Mouse (Mus musculus) midbrain, embryonic 13.5 days (tissue): ENCODE data around the gene Rbfox2. TPM values are rescaled to one million over a fixed set of nuclear protein-coding genes. Genes with fewer than 3 reads are reported as not detected.
"Not testable (repeated sequence)": the region's sequence is repeated elsewhere in the genome, so short reads cannot be mapped to it uniquely, and the experiment has no call there.

Experiments used
- ATAC-seq: fragments of 200-750 bp; cut with Nextera tagmentation; 2 replicates; pipeline ENCODE4 v1.8.0; 2017; ENCODE audit warnings: mild to moderate bottlenecking, moderate TSS enrichment, moderate library complexity
- H3K27ac ChIP-seq: fragments of 300-500 bp; sonication (generic); 2 replicates; pipeline ENCODE4 v1.5.1; 2015; ENCODE audit warnings: inconsistent platforms, mild to moderate bottlenecking, moderate library complexity
- H3K27me3 ChIP-seq: fragments of 300-500 bp; sonication (generic); 2 replicates; pipeline ENCODE4 v1.6.1; 2015; ENCODE audit warnings: mild to moderate bottlenecking, inconsistent platforms
- H3K36me3 ChIP-seq: fragments of 300-500 bp; sonication (generic); 2 replicates; pipeline ENCODE4 v1.6.1; 2015; ENCODE audit warnings: mild to moderate bottlenecking, inconsistent platforms
- H3K4me1 ChIP-seq: fragments of 300-500 bp; sonication (generic); replicated peaks from 2 replicates; pipeline ENCODE4 v1.6.1; 2015; ENCODE audit warnings: inconsistent platforms
- H3K4me2 ChIP-seq: fragments of 300-500 bp; sonication (generic); replicated peaks from 2 replicates; pipeline ENCODE4 v1.6.1; 2015; ENCODE audit warnings: moderate library complexity, mild to moderate bottlenecking, inconsistent platforms
- H3K4me3 ChIP-seq: fragments of 300-500 bp; sonication (generic); replicated peaks from 2 replicates; pipeline ENCODE4 v1.5.1; 2015; ENCODE audit warnings: mild to moderate bottlenecking, inconsistent platforms
- H3K9ac ChIP-seq: fragments of 300-500 bp; sonication (generic); replicated peaks from 2 replicates; pipeline ENCODE4 v1.6.1; 2015; ENCODE audit warnings: mild to moderate bottlenecking, inconsistent platforms
- H3K9me3 ChIP-seq: fragments of 300-500 bp; sonication (generic); 2 replicates; pipeline ENCODE4 v1.6.1; 2016; ENCODE audit warnings: mild to moderate bottlenecking, inconsistent platforms
- WGBS: fragments of 180-500 bp; shearing (Covaris S2); methylation state at CpG from one replicate; pipeline ENCODE4 v1.1.7; 2015; 5-methylcytosine and 5-hydroxymethylcytosine counted together
- polyA plus RNA-seq: library from polyadenylated mRNA; unstranded; fragments of >200 nt; fragmentation: Nextera tagmentation; extraction: Ambion mirVana; gene quantifications from 2 replicates; pipeline ENCODE4 v1.2.1, GENCODE M21; 2015

The Rbfox2 gene
- polyA plus RNA-seq, 1 experiment from 2014 or later: 154 TPM

DNA sequence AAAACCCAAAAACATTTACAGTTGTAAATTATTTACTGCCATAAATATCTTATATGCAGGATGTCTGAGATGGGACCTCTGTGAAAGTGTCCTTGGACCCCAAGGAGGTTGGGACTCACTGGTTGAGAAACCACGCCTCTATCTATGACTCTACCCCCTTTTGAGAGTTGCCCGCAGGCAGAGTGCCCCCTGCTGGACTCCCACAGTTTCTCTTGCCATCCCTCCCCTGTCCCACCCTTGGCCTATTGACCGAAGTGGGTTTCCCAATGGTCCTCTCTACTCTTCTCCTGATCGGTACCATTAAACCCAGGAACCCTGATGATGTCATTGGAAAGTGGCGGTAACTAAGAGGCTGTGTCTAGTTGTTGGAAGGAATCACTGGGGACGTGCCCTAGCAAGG lies 35.2 kb upstream of the Rbfox2 start:
- Histone ChIP-seq H3K4me3 (no peak overlapping the region), H3K9ac (no peak overlapping the region), H3K4me1 (peaks cover 24% of the 10 kb centered on the region), H3K36me3 (no peaks in the 10 kb centered on the region), H3K9me3 (no peaks in the 10 kb centered on the region), H3K27me3 (no peaks in the 10 kb centered on the region), H3K4me2 (no peak overlapping the region), H3K27ac (no peak overlapping the region)
- 94% methylated on average over 6 of the region's 6 CpGs for WGBS
- no peak for ATAC-seq

DNA sequence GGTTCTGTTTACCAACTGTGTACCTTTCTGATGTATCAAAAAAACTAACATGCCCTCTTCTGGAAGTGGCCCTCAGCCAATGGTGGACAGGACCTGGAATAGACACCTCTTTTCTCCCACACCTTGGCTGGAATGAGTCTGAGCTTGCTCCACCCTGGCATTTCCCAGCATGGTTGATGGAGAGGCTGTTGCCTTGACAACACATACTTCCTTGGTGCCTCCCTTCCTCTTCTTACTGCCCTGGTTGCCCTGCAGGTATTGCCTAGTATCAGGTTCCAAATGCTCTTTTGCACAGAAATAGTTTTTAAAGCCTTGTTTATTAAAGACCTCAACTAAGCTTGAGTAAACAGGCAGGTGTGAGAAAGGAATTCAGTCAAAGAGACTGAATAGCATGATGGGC lies 33.8 kb upstream of the Rbfox2 start:
- Histone ChIP-seq H3K4me1 (peaks cover 34% of the 10 kb centered on the region), H3K4me2 (no peak overlapping the region), H3K9me3 (no peaks in the 10 kb centered on the region)

DNA sequence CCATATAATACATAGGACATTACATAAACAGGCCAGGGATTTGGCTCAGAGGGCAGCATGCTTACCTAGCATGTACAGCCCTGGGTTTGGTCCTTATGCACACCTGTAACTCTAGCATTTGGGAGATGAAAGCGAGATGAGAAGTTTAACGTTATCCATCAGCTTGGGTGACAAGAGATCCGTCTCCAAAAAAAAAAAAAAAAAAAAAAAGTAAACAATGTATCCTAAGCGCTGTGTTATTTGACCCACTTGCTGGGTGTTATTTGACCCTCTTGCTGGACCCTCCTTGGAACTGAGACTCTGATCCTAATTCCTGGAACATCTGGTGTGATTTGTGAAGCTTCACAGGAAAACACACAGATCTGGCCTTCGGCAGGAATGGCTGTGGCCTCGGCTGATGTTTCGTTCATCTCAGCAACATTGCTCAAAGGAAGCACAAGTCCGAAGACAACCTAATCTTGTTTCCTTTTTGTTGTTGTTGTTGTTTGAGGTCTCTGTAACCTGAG lies 32.2 kb upstream of the Rbfox2 start:
- Histone ChIP-seq H3K4me3 (no peak overlapping the region), H3K27me3 (no peaks in the 10 kb centered on the region), H3K36me3 (no peaks in the 10 kb centered on the region), H3K4me2 (no peak overlapping the region), H3K27ac (no peak overlapping the region), H3K9me3 (no peaks in the 10 kb centered on the region), H3K4me1 (peaks cover 24% of the 10 kb centered on the region), H3K9ac (no peak overlapping the region)
- 83% methylated on average over 8 of the region's 8 CpGs for WGBS
- no peak for ATAC-seq

More for the DNA sequence above, 33.8 kb upstream of the Rbfox2 start:
- Histone ChIP-seq H3K36me3 (no peaks in the 10 kb centered on the region), H3K4me3 (no peak overlapping the region), H3K27me3 (no peaks in the 10 kb centered on the region), H3K27ac (no peak overlapping the region), H3K9ac (no peak overlapping the region)
- ATAC-seq: no peak

DNA sequence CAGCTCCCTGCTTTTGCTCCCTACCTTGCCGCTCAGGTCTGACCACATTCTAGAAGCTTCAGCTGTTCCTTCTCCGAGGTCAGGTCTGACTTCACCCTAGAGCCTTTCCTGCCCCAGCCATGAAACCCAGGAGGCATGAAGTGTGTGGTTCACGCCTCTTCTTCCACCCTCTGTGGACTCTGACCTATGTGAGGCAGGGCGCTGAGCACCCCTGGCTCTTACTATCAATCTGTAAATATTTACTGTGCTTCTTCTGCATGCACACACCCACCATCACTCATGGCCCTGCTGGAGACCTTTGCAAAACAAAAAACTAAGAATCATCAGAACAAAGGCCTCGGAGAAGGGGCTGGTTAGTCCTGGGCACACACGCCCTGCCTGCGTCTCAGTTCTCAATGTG lies 31.6 kb upstream of the Rbfox2 start:
- Histone ChIP-seq H3K4me3 (no peak overlapping the region), H3K4me1 (peaks cover 19% of the 10 kb centered on the region), H3K9me3 (no peaks in the 10 kb centered on the region), H3K27me3 (no peaks in the 10 kb centered on the region), H3K4me2 (no peak overlapping the region), H3K36me3 (no peaks in the 10 kb centered on the region), H3K27ac (no peak overlapping the region), H3K9ac (peak overlapping the region; percentile 23; the same call in 1 of the 2 replicates)
- WGBS: 80% methylated on average over 7 of the region's 7 CpGs
- ATAC-seq: no peak

DNA sequence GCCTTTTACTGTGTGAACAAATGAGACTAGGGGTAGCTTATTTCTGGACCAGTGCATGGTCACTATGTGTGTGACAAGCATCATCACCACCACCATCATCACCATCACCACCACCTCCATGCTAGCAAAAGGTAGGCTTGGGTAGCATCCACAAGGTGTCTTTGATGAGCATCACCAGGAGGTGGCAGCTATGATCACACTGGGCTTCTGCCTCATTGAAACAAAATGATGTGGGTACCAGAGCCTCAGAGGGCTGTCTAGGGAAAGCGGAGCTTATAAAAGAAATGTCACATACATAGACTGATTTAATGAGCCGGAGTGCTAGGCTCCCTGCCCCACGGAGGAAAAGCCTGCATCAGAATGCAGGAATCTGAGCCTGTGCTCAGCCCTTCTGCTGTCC lies 31.1 kb upstream of the Rbfox2 start:
- Histone ChIP-seq H3K9ac (peak overlapping the region; percentile 23; the same call in 1 of the 2 replicates), H3K4me3 (no peak overlapping the region), H3K4me1 (peaks cover 13% of the 10 kb centered on the region), H3K9me3 (no peaks in the 10 kb centered on the region), H3K27me3 (no peaks in the 10 kb centered on the region), H3K36me3 (no peaks in the 10 kb centered on the region), H3K27ac (no peak overlapping the region), H3K4me2 (no peak overlapping the region)
- 69% methylated on average over 3 of the region's 3 CpGs for WGBS
- no peak for ATAC-seq

DNA sequence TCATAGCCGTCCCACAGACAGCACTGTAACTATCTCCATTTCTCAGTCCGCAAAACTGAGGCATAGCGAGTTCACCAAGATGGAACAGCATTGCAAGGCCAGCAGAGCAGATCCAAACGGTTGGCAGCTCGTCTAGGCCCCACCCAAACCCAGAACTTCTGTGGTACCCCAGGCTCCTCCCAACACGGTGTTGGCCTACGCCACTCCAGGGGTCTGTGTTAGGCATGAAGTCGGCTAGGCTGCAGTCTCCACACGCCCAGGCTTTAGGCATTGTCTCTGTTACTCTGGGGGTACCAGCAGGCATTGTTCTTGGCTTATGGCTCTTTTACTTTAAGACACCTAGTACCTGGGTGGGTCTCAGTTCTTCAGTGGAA lies 30.2 kb upstream of the Rbfox2 start:
- WGBS: 48% methylated on average over 9 of the region's 9 CpGs
- no peak overlapping the region for H3K9ac ChIP-seq
- H3K27ac ChIP-seq: no peak overlapping the region
- no peaks in the 10 kb centered on the region for H3K27me3 ChIP-seq
- H3K36me3 ChIP-seq: no peaks in the 10 kb centered on the region
- no peak overlapping the region for H3K4me3 ChIP-seq
- H3K4me1 ChIP-seq: peaks cover 10% of the 10 kb centered on the region
- ATAC-seq: peak; percentile 53
- no peaks in the 10 kb centered on the region for H3K9me3 ChIP-seq
- H3K4me2 ChIP-seq: peak overlapping the region; percentile 58; the same call in 1 of the 2 replicates

DNA sequence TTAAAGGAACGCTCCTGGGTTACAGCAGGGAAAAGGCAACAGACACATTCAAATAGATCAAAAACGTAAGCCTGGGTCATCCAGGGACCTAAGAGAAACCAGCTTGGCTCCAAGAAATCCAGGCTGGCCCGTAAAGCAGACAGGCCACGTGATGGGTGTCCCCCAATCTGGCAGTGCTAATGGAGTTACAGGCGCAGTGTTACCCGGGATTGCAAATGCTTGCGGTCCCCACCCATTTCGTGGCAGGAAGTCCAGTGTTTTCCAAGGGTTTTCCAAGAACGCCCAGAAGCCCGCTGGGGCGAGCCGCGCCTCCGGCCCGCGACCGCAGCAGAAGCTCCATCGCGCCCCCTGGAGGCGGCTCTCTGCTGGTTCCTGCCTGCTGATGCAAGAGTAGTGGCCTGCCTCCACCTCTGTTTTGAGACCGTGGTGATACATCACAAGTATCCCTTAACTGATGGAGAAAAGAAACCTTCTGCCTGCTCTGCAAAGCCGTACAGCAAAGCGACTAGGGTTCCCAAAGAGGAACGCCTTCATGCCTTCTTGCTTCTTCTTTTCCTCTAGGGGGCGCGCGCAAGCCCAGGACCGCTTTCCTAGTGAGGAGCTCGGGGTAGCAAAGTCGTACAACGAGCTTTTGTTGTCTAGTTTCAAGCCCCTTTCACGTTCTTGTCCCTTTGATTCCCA lies 29.6 kb upstream of the Rbfox2 start:
- 2% methylated on average over 32 of the region's 32 CpGs for WGBS
- peak; percentile 88 for ATAC-seq
- Histone ChIP-seq H3K27ac (0 out of 2 replicates have a peak overlapping the region, but pooled peaks have one; percentile 19), H3K9me3 (no peaks in the 10 kb centered on the region), H3K27me3 (no peaks in the 10 kb centered on the region), H3K4me1 (peaks cover 10% of the 10 kb centered on the region), H3K36me3 (no peaks in the 10 kb centered on the region), H3K4me2 (peak overlapping the region; percentile 58), H3K9ac (peak overlapping the region; percentile 56), H3K4me3 (peak overlapping the region; percentile 37)

DNA sequence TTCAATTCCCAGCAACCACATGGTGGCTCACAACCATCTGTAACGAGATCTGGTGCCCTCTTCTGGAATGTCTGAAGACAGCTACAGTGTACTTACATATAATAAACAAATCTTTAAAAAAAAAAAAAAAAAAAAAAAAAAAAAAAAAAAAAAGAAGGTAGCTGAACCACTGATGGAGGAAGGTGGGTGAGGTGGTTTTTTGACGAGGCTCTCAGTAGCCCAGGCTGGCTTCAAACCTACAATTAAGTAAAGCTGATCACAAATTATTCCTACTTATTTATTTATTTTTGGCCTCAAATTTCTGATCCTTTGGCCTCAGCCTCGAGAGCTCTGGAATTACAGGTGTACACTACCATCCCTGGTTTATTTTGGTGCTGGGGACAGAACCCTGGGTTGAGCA lies 28.4 kb upstream of the Rbfox2 start:
- not testable (repeated sequence) for H3K4me1 ChIP-seq, H3K4me3 ChIP-seq, H3K9ac ChIP-seq, H3K27me3 ChIP-seq, ATAC-seq, H3K36me3 ChIP-seq, H3K9me3 ChIP-seq, H3K27ac ChIP-seq, H3K4me2 ChIP-seq
- WGBS: 86% methylated on average over 3 of the region's 3 CpGs

DNA sequence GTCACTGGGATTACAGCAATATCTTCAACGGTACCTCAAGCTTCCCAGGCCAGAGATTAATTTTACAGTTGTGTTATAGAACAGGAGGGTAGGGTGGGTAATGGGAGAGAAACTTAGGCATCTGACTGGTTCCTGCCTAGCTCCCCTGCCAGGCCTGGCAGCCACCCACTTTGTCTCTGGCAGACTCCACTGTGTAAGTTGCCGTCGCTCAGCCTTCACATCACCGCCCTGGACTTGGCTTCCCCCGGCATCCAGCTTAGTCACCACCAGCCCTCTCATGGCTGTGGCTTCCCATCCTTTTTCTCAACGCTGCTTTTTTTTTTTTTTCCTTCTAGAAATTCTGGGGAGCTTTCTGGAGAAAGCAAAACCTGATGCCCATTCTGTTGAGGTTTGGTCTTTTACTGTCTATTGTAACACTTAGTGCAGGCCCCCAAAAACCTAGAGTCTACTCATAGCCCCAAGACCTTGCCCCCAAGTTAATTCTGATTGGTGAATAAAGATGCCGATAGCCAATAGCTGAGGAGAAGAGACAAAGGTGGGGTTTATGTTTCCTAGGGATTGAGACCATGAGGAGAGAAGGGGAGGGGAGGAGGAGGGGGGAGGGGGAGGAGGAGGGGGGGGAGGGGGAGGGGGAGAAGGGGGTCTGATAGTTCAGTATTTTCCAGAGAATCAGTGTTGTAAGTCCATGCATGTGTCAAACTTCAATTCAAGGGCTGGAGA lies 25.6 kb upstream of the Rbfox2 start:
- H3K4me3 ChIP-seq: no peak overlapping the region
- no peak for ATAC-seq
- no peaks in the 10 kb centered on the region; the same call in 1 of the 2 replicates for H3K27me3 ChIP-seq
- WGBS: 71% methylated on average over 7 of the region's 7 CpGs
- no peaks in the 10 kb centered on the region for H3K9me3 ChIP-seq
- H3K27ac ChIP-seq: no peak overlapping the region
- H3K4me1 ChIP-seq: peaks cover 10% of the 10 kb centered on the region
- H3K36me3 ChIP-seq: no peaks in the 10 kb centered on the region
- no peak overlapping the region for H3K4me2 ChIP-seq
- no peak overlapping the region for H3K9ac ChIP-seq

DNA sequence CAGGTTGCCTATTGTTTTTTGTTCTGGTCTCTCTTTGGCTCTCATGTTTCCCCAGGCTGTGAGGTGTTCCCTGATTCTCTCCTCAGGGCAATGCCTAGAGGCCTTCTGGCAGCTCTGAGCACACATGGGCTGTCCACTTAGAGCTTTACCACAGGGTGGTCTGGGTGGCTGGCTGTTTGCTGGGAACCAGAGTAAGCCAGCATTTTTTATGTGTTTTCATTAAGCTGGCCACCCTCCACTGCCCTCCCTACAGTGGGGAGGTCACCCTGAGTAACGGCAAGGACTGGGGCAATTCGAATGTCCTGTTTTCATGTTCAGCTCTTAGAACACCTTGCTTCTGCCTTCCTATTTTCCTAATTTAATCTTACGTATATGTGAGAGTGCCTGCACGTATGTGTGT lies 24.6 kb upstream of the Rbfox2 start:
- Histone ChIP-seq H3K27me3 (no peaks in the 10 kb centered on the region; the same call in 1 of the 2 replicates), H3K4me3 (no peak overlapping the region), H3K4me2 (no peak overlapping the region), H3K4me1 (peaks cover 6% of the 10 kb centered on the region), H3K9me3 (no peaks in the 10 kb centered on the region), H3K9ac (no peak overlapping the region), H3K27ac (no peak overlapping the region), H3K36me3 (no peaks in the 10 kb centered on the region)
- WGBS: 86% methylated on average over 4 of the region's 4 CpGs
- no peak for ATAC-seq

DNA sequence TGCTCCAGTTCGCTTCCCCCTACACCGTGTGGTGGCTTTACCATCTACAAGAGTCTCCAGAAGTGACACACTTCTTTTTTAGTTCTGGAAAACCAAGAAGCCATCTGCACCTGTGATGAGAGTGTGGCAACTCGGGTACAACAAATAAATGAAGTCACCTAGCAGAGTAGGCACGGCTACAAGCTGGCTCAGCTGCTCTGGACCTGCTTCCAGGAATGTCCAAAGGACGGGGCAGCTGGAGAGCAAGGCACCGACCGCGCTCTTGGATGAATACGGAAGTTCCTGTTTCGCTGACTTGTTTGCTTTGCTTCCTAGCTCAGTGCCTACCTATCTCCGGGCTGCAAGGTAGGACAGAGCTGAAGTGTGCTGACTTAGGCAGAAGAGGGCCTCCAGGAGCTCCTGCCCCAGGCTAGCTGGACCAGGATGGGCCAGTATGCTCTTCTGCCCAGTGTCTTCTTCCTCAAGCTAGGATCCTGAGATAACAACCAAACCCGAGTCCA lies 22.9 kb upstream of the Rbfox2 start:
- H3K4me1 ChIP-seq: no peaks in the 10 kb centered on the region
- no peak overlapping the region for H3K4me2 ChIP-seq
- WGBS: 85% methylated on average over 12 of the region's 12 CpGs
- no peaks in the 10 kb centered on the region for H3K36me3 ChIP-seq
- ATAC-seq: no peak
- no peaks in the 10 kb centered on the region; the same call in 1 of the 2 replicates for H3K27me3 ChIP-seq
- H3K9me3 ChIP-seq: no peaks in the 10 kb centered on the region
- H3K9ac ChIP-seq: no peak overlapping the region
- no peak overlapping the region for H3K27ac ChIP-seq
- H3K4me3 ChIP-seq: no peak overlapping the region

DNA sequence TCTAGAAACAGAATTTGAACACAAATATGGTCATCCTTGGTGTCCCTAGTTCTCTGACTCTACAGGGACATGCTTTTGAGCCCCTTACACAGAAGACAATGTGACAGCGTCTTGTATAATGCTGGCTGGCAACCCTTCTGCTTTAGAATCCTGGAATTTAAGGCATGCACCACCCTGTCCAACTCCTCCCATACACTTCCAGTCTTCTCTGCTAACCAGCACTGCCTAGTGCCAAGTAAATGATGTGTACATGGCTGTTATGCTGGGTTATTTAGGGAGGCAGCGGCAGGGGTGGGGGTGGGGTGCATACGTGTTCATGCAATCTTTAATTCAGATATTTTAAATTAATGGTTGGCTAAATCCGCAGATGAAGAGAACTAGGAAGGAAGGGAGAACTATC lies 19.6 kb upstream of the Rbfox2 start:
- no peak overlapping the region for H3K9ac ChIP-seq
- H3K27me3 ChIP-seq: no peaks in the 10 kb centered on the region; the same call in 1 of the 2 replicates
- H3K4me2 ChIP-seq: no peak overlapping the region
- ATAC-seq: no peak
- WGBS: 96% methylated on average over 4 of the region's 4 CpGs
- no peaks in the 10 kb centered on the region for H3K36me3 ChIP-seq
- H3K27ac ChIP-seq: no peak overlapping the region
- no peak overlapping the region for H3K4me3 ChIP-seq
- no peaks in the 10 kb centered on the region for H3K4me1 ChIP-seq
- no peaks in the 10 kb centered on the region for H3K9me3 ChIP-seq
